Mouse (Mus musculus): ENCODE results near the gene Cd320.
"Not testable (repeated sequence)": the region's sequence is repeated elsewhere in the genome, so short reads cannot be mapped to it uniquely, and the experiment has no call there.

Cd320 gene

DNA sequence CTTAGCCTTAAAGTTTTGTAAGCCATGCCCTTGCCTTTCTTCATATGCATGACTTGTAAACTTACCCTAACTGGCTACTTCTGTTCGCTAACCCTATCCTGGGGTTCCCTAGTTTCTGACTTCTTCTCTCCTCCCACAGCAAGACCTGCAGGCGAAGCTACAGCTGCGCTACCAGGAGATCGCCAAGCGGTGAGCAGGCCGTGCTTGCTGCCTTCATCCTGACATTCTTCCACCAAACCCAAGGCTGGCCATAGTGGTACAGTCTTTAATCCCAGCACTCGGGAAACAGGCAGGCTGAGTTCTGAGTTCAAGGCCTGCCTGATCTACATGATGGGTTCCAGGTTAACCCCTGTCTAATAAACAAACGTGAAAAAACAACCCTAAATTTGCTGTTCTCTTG lies 17.4 kb upstream of the Cd320 start:
- DNase-seq (ENCODE audit: low spot score): no peak

DNA sequence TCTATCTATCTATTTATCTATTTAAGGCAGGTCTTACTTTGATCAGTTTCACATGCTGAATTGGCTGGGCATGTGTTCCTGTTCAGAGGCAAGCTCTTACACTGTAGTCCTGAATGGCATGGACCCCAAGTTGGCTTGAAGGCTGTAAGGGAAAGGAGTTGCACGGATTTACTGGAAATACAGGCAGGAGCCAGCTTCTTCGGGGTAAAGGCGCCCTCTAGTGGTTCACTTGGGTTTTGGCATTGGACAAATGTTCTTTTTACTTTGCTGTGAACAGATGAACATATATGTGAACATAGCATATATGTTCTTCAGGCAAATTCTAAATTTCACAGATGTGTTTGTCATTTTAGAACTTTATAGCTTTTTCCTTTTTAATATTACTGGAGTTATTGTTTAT lies 16.0 kb upstream of the Cd320 start:
- DNase-seq (ENCODE audit: low spot score): no peak

DNA sequence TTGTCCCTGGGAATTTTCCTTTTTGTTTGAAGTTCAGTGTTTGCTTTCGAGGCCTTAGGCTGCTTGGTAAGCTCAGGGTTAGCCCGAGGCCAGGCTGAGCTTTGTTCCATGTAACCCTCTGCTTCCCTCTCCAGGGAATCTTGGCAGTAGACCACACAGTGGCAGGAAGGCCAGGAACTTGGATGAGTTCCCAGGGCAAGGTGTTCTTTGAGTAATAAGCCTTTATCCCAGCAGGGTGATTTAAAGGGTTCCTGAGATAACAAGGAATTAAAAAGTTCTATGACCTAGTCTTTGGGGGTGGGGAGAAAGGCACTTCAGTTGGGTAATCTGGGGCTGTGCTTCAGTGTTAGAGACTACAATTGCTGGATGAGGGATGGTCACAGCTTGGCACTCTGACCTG lies 14.0 kb upstream of the Cd320 start:
- DNase-seq (ENCODE audit: low spot score): peak; percentile 78

DNA sequence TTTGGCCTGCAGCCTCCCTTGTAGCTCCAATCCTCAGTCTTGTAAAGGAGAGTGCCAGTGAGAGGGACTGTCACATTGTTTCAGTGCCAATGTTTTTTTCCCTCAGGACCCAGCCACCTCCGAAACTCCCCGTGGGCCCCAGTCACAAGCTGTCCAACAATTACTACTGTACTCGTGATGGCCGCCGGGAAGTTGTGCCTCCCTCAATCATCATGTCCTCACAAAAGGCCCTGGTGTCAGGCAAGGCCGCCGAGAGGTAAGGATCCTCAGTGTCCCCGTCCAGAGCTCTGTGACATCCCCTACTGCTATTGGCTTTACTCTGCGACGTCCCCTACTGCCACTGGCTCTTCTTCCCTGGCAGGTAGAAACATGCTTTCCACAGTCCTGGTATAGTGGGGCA lies 13.3 kb upstream of the Cd320 start:
- no peak for DNase-seq (ENCODE audit: low spot score)

DNA sequence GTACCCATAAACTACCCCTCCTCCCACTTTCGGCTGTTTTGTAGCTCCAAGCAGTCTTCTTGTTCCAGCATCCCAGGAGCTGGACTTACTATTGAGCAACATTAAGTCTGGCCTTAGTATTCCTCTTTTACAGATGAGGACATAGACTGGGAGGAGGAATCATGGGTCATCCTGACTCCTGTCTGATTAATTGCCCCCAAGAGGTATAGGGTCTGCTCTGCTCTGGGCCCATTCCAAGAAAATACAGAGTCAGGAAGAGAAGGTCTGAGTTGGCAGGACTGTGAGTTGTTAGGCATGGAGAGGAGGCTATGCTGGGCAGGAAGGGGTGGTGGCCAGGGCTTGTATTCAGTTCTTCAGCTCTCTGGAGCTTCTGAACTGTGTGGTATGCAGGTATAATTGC lies 1.3 kb downstream of the Cd320 start:
- DNase-seq (ENCODE audit: low spot score): no peak

DNA sequence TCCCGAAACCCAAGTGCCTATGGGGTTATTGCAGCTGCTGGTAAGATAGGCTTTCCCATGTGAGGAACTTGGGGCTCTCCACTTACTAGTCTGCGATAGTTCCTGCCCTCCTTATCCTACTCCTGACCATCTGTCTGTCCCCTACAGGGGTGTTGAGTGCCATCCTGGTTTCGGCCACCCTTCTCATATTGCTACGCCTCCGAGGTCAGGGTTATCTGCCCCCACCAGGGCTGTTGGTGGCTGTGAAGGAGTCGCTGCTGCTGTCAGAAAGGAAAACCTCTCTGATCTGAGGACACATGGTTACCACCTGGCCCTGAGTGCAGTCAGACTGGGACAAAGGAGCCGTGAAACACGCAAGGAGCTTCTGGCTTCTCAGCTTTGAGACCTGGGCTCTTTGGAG lies 5.2 kb downstream of the Cd320 start:
- DNase-seq (ENCODE audit: low spot score): no peak

DNA sequence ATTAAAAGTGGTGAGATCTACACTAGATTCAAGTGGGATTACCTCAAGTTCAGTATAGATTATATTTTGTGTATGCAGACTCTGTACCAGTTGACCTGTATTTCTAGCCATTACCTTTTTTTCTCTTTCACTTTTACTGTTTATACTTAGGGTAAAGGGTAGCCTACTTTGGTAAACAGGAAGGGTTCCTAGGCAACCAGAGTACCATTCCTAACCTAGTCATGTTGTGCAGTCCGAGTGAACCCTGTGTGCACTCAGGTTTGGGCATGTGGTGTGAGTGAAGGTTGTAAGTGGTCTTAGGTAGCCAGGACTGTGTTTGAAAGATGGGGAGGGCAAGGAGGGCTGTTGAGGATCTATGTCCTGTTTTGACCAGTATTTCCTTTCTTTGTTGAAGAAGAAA lies 8.4 kb downstream of the Cd320 start:
- DNase-seq (ENCODE audit: low spot score): no peak

DNA sequence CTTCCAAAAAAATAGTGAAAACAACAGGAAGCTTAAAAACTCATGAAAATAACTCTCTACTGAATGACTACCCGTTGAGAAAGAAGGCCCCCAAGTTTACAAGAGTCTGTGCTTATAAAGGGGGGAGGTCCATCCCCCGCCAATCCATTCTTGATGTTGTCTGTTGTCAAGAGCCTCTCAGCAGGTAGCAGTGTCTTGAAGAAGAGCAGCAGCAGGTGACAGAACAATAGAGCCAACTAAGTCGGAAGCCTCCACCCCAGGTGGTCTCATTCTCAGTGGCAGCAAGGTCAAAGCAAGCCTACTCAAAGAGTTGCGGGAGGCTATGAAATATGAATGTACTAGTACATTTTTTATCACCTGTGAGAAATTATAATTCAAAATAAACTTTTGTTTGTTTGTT lies 14.9 kb downstream of the Cd320 start:
- no peak for DNase-seq (ENCODE audit: low spot score)

DNA sequence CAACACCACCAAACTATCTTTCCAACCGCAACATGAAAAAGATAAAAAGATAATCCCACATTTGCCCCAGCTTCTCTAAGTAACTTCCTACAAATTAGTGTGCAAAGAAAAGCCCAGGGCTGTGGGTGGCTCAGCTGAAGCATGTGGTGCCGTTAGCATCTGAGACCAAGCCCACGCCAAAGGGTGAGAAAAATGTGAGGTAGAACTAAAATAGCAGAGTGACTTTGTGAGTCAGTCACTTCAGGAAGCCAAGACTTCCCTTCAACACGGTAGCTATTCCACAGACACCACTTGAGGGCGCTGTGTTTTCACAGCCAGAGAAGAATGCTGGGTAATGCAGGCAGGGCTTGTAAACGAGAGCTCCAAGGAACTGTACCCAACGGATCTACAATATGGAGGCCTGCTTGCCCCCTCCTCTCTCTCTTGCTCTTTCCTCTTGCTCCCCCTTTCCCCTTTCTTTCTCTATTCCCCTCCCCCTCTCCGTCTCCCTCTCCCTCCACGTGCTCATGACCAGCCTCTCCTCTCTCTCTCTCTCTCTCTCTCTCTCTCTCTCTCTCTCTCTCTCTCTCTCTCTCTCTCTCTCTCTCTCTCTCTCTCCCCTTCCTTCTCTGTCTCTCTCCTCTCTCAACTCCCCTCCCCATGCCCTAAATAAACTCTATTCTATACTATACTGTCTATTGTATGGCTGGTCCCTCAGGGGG lies 22.6 kb downstream of the Cd320 start:
- no peak for DNase-seq (ENCODE audit: low spot score)

DNA sequence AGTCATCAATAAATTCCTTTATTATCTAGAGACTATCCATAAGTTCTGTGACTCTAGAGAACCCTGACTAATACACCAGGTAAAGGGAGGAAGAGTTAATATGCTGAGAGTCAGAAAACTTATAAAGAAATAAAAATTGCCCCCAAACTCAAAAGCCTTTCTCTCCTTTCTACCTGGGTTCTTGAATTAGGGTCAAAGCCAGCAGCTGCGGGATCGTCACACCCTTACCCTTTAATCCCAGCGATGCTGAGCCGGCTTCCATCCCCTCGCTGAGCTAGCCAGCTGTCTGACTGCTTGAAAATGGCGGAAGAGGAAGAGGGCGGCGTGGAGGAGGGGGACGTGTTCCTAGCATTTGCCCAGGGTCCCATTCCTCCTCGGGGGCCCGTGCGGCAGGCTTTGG lies 30.6 kb downstream of the Cd320 start, which contains the start of gene Gm7029:
Gm7029 (plus strand) TSS at position 301 of the 400 bp plus-strand sequence.
- DNase-seq (ENCODE audit: low spot score): not testable (repeated sequence)

DNA sequence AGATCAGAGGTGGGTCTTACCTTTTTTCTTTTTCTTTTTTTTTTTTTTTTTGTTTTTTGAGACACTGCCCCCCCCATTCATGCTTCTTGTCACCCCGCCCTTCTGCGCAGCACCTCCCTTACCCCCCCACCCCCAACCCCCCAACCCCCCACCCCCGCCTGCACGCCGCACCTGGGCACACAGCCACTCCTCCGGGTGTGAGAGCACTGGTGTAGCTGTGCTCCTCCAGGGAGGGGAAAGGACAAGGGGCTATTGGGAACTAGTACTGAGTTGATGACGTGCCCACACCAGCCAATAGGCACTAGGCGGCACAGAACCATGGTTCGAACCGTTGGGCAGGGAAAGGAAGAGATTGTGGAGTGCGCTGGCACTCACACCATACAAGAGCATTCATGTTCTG lies 31.5 kb downstream of the Cd320 start:
- no peak for DNase-seq (ENCODE audit: low spot score)

DNA sequence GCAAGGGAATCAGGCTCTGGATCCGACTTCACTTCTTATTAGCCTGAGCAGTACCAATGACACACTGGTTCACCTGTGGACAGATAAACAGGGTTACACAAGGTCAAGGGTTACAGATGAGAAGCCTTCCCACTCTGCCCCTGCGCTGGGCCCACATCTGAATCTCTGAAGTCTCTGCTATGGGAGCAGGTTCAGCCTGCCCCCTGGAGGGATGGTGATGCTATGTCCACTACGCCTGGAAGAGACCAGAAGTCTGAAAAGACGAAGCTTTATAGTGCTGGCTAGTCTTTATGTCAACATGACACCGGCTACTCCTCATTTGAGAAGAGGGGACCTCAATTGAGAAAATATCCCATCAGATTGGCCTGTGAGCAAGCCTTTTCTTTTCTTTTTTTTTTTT lies 32.9 kb downstream of the Cd320 start:
- DNase-seq (ENCODE audit: low spot score): not testable (repeated sequence)

DNA sequence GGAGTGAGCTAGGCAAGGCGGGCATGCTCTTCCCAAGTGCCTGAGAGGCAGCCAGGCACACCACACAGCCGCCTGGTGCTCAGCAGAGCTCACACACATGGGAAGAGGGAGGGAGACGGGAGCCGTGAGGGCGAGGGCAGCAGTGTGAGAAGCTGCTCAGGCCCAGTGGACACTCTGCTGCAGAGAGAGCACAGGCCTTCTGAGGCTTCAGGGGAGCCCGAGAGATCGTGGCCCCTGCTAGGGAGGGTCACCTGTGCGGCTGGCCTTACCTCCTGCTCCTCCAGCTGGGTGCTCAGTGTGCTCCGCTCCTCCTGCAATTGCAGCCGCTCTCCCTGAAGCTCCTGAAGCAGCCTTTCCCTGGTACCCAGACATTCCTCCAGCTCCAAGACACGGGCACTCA lies 41.4 kb downstream of the Cd320 start:
- not testable (repeated sequence) for DNase-seq (ENCODE audit: low spot score)

DNA sequence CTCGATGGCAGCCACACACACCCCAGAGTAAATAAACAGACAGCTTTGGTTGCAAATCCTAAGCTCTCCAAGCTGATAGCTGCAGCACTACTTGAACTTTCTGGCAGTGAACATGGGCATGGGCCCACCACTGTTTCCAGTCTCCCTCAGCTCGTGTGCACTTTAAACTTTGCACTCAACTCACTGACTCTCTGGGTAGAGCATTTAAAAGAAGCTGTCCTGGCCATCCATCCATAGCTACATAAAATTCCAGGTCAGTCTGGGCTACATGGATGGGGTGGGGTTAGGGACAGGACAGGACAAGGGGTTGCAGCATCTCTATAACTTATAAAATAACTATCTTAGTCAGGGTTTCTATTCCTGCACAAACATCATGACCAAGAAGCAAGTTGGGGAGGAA lies 44.9 kb downstream of the Cd320 start:
- not testable (repeated sequence) for DNase-seq (ENCODE audit: low spot score)

DNA sequence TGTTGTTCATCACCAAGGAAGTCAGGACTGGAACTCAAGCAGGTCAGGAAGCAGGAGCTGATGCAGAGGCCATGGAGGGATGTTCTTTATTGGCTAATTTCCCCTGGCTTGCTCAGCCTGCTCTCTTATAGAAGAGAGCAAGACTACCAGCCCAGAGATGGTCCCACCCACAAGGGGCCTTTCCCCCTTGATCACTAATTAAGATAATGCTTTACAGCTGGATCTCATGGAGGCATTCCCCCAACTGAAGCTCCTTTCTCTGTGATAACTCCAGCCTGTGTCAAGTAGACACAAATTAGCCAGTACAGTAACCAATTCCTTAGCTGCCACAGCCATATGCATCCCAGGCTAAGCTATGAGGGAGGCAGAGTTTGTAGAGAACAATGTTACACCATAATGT lies 45.3 kb downstream of the Cd320 start:
- DNase-seq (ENCODE audit: low spot score): not testable (repeated sequence)

DNA sequence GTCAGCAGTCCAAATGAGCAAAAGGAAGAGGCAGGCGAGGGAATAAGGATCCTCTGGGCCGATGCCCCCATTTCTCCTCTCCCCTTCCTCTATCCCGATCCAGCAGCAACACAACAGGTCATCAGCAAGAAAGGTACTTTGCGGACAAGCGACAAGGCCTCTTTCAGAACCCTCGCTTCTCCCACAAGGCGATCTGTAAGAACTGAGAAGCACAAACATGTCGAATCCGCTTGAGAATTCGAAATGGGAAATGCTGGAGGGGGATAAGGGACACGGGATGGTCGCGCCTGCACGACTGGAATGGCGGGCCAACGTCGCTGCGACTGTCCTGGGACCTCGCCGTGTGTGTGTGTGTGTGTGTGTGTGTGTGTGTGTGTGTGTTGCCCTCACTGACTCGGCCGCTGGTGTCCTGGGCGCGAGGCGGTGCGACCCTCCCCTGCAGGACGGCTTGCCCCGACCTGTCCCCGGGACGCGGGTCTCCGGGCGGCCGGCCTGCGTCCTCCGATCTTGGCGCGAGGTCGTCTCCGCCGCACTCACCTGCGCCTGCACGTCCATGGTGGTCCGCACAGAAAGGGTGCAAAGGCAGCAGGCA lies 47.1 kb downstream of the Cd320 start:
- DNase-seq (ENCODE audit: low spot score): not testable (repeated sequence)

DNA sequence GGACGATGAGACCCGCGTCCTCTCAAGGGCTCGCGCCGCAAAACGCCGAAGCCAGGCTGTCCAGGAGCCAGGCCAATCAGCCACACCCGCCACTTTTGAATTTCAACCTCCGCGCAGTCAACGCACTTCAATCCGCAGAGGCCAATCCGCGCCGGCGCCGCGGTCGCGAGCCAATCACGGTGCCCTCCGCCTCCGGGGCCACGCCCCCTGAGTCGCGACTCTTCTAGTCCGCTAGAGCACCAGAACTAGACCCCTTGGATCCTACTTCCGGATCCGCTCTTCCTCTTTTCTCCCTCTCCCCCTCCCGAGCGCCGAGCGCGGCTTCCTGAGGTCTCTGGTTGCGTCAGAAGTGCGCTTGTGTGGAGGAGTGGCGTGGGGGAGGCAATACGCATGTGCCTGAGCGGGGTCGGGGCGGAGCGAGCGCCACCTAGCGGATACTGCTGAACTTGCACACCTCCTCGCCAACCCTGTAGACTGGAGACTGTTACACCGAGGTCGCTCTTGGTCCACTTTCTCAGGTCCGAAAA lies 47.7 kb downstream of the Cd320 start, which contains the start of gene Kifc1:
Kifc1 (minus strand) TSS at position 129 of the 527 bp plus-strand sequence.
- DNase-seq (ENCODE audit: low spot score): peak; percentile 100

DNA sequence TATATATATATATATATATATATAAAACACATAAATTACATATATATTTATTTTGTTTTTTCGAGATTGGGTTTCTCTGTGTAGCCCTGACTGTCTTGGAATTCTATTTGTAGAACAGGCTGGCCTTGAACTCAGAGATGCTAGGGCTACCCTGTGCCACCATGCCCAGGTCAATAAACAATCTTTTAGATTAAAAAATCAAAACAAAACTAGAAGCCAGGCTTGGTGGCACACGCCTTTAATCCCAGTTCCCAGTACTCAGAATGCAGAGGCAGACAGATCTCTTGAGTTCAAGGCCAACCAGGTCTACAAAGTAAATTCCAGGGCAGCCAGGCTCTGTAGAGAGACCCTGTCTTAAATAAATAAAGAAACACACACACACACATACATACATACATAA lies 48.5 kb downstream of the Cd320 start:
- no peak for DNase-seq (ENCODE audit: low spot score)

DNA sequence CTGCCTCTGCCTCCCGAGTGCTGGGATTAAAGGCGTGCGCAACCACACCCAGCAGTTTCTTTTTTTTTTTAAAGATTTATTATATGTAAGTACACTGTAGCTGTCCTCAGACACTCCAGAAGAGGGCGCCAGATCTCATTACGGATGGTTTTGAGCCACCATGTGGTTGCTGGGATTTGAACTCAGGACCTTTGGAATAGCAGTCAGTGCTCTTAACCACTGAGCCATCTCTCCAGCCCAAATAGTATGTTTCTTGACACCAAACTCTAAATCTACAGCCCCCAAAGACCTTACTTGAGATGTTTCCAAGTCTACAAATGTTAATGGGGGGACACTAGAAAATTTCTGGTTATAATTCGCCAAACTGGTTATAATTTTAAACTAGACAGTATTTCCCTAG lies 49.0 kb downstream of the Cd320 start:
- not testable (repeated sequence) for DNase-seq (ENCODE audit: low spot score)

DNA sequence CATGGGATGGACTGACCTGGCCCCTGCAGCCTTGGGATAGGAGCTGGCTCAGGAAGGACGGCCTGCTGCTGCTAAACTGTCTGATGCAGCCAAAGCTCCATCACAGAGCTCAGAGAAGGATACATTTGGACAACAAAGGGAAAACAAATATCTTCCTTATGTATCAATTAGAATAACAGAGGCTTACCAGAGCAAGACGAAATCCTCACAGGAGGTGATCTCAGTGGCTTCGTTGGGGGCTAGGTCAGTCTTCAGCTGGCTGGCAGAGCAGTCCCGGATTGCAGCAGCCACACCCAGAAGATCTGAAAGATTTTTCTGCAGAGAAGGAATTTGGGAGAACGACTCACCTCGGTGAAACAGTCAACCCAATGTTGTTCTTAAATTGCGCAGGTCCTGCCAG lies 49.5 kb downstream of the Cd320 start:
- DNase-seq (ENCODE audit: low spot score): no peak

DNA sequence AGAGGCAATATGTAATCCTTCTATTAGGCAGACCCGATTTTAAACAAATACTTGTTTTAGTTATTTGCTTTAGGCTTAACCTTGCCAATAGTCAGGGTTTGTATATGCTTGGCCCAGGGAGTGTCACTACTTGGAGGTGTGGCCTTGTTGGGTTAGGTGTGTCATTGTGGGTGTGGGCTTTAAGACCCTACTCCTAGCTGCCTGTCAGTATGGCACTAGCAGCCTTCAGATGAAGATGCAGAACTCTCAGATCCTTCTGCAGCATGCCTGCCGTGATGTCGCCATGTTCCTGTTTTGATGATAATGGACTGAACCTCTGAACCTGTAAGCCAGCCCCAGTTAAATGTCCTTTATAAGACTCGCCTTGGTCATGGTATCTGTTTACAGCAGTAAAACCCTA lies 50.1 kb downstream of the Cd320 start:
- not testable (repeated sequence) for DNase-seq (ENCODE audit: low spot score)

DNA sequence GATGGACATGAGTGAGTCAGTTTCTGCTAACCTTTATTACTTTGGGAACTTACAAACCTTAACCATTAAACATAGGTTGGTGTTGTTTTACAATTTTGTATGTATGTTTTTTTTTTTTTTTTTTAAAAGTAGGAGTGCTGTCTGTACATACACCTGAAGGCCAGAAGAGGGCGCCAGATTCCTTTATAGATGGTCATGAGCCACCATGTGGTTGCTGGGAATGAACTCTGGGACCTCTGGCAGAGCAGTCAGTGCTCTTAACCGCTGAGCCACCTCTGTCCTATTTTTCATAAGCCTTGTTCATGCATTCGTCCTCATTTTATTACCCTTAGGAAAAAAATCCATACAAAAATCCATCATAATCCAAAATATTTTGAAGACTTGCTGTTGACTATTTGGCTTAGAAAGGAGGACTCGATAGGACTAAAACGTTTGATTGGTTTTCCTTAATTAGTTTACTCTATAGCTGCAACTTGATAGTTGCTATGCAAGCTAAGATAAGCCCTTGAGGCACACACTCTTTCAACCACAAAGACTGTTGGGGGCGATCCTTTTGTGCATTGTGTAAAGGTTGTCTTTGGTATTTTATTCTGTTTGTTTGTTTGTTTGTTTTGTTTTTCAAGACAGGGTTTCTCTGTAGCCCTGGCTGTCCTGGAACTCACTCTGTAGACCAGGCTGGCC lies 54.4 kb downstream of the Cd320 start:
- DNase-seq (ENCODE audit: low spot score): no peak

DNA sequence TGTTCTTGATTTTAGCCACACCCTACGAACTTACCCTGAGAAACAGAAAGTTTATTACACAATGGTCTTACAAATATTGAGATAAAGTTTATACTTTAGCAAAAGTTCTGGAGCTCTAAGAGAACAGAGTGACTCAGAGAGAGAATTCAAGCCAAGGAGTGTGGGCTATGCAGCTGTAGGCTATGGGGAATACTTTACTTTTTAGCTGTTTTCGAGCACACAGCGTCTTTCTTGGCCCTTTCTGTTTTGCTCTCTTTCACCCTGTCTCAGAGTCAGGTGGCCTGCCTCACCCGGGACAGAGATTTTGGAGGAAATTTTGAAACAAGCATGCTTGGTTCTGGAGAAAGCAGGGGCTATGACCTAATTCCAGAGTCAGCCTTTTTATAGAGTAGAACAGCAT lies 55.3 kb downstream of the Cd320 start:
- not testable (repeated sequence) for DNase-seq (ENCODE audit: low spot score)
